Mouse (Mus musculus) mouse trophoblast stem cell (cell line): ENCODE measurements around the gene Mgat4b.

Experiments
- in situ Hi-C, 2 experiments: fragments of 300-500 bp; cut with MseI, MboI; formaldehyde crosslinking; loops; 2 replicates in 1 of 2; 3 replicates in 1 of 2; pipeline ENCODE4 v1.15.1; 2025

Mgat4b gene

DNA sequence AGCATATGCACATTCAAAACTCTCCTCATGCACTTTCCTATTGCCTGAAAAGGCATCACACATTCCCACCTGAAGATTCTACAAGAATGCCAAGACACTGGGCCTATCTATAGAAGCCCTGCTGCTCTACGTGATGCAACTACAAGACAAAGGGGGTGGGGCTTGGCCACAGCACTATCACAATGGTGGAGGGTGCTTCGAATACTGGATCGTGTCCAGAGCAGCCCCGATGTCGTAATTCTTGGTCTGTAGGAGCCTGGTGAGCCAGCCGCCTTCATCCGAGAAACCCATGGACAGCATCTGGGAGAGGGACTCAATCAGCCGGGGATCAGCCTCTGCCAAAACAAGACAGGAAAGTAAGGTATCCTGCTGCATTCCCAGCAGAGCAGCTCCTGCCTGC, 10.1 kb upstream of the Mgat4b start:
- in situ Hi-C loops: no loop called here

DNA sequence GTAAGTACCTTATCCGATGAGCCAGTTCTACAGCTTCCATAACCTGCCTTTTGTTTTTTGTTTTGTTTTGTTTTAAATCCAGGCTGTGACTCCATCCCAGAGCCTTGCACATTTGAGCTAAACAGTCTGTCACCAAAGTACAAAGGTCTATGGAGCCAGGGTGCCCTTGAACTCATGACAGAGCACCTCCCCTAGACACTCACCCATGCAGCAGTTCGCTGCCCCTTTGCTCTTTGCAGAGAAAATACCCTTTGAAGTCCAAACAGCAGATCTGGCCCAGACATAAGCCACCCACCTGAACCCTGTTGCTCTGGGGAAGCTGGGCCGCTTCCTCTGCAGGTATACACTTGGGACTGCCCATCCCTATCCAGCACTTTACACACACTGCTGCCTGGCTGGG, 9.1 kb upstream of the Mgat4b start:
- in situ Hi-C loops: no loop called here

DNA sequence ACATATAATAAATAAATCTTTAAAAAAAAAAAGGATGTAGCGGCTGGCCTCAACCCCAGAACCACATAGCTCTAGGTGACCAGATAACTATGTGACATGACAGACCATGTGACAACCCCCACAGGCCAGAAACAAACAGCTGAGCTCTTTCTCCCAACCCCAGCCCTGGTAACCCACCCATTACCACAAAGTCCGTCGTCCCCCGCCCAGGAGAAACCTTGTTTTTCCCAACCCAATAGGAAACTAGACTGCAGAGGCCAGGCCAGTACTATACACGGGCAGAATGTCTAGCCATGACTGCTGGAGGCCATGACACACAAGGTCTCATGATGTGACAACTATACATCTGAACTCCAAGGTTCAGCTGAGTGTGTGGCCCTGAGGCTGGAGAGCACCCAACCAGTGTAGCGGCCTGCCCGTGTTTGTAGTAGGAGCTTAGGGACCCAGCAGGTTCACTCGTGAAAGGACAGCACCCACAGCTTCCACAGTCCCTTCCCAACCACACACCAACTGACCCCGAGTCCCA, 7.3 kb upstream of the Mgat4b start:
- in situ Hi-C loops: no loop called here

DNA sequence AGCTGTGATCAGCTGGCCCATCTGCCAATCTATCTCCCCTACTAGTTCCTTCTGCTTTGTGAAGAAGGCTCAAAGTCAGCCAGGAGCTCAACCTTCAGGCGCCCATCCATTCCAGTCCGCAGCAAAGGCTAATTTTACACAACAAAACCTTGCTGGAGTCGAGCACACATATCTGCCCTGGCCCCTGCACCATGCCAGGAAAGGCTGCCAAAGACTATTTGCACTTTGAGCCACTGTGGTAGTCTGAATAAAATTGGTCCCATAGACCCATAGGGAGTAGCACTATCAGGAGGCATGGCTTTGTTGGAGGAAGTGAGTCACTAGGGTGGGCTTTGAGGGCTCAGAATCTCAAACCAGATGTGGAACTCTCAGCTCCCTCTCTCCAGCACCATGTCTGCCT, 5.3 kb upstream of the Mgat4b start:
- in situ Hi-C loops: no loop called here

DNA sequence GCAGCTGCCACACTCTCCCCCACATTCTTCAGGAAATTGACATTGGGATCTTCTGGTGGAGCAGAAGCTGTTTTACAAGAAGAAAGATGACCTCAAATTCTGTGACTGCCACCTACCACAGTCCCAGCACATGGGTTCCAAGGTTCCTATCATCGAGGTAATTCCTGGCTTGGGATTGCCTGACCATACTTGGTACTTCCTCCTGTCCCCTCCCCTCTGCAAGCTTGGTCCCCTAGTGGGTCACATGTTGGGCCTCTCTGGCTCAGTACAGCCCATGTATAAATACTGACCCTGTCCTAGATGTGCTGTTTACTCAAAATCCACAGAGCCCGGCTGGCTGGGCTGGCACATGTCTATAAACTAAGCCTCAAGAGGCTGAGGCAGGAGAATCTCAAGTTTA, 4.7 kb upstream of the Mgat4b start:
- in situ Hi-C loops: no loop called here

DNA sequence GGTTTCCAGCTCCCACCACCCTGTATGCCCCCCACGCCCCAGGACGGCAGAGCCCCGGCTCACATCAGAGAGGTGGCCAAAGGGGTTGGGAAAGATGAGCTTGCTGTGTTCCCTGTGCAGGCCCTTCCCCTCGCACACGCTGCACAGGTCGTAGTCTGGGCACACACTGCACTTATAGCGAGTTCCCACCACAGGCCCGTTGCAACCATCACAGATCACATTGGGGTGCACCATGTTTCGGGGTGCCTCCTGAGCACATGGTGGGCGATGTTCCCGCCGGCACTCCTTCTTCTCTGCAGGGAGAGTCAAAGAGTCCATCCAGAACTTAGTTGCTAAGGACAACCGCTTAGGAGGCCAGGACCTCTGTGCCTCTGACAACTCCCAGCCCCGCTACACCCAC, 3.3 kb upstream of the Mgat4b start:
- in situ Hi-C loops: no loop called here

DNA sequence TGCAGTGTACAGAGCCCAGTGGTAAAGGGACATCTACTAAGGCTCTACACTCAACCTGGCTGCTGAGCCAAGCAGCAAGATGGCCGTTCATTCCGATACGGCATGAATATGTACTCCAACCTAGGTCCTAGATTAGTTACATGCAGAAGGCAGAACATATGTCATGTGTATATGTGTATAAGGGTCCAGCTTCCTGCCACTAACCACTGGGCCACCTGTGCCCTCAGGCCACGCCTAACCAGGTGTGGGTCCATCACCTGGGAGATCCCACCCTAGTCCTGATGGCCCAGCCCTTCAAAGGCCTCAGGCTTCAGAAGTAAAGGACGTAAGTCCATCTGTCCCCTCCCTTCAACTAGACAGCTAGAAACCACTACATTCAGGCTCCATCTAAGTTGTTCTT, 2.7 kb upstream of the Mgat4b start:
- in situ Hi-C loops: no loop called here

DNA sequence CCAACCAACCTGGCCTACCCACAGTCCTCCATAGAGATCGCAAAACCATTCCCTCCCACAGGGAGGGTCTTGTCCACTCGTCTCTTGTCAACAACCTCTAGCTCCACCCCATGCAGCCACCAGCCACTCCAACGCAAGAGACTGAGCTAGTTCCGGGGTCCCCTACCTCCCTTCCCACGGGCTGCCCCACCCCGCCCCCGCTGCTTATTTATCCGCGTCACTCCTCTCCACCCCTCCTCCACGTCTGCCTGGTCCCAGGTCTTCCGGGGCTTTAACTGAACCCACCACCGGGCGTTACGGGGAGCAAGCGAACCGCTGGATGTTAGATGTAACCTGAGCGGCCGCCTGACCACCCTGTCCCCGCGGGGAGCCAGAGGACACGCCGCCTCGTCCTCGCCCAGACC, 587 bp upstream of the Mgat4b start:
- in situ Hi-C loops: no loop called here

DNA sequence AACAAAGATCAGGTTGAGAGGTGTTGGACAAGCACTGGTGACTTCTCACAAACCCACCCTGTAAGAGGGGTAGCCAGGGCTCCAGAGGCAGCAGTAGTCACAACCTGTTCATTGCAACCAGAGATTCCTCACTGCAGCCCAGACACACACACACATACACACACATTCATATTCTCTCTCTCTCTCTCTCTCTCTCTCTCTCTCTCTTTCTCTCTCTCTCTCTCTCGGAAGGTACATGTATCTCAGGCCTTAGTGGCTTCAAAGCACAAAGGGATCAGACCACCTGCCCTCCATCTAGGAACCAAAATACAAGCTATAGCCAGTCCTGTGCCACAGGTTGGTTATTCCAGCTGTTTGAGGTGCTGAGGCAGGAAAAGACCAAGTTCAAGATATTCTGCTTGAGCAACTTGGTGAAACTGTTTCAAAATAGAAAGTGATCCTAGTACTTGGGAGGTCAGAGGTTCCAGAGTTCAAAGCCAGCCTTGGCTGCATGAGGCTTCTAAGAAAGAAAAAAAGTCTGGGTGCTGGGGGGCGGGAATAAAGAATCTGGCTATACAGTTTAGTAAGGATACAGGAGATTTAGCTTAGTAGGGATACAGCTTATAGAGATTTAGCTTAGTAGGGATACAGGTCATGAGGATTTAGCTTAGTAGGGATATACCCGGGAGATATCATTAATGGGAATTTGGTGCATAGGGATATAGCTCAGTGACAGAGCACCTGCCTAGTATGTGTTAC, 801 bp downstream of the Mgat4b start:
- in situ Hi-C loops: no loop called here

DNA sequence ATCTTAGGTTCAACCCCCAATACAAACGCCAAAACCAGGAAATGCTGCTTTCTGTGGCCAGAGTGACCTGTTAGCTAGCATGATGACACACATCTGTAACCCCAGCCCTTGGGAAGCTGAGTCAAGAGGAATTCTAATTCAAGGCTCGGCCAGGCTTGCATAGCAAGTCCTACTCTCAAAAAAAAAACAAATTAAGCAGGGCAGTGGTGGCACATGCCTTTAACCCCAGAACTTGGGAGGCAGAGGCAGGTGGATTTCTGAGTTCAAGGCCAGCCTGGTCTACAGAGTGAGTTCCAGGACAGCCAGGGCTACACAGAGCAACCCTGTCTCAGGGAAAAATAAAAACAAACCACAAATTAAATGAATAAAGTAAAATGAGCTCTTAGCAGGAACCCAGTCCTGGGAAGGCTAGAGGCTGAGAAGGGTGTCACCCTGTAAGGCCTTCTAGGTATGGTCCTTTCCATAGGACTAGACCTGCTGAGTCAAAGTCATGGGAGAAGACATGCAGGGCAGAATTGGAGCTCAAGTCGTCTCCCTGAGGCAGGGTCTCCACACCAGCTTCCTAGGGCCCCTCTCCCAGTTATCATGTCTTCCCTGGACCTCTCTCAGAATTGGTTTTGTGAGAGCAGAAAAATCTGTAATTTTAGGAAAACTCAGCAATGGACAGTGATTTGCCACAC, 1.5 kb downstream of the Mgat4b start:
- in situ Hi-C loops: no loop called here

DNA sequence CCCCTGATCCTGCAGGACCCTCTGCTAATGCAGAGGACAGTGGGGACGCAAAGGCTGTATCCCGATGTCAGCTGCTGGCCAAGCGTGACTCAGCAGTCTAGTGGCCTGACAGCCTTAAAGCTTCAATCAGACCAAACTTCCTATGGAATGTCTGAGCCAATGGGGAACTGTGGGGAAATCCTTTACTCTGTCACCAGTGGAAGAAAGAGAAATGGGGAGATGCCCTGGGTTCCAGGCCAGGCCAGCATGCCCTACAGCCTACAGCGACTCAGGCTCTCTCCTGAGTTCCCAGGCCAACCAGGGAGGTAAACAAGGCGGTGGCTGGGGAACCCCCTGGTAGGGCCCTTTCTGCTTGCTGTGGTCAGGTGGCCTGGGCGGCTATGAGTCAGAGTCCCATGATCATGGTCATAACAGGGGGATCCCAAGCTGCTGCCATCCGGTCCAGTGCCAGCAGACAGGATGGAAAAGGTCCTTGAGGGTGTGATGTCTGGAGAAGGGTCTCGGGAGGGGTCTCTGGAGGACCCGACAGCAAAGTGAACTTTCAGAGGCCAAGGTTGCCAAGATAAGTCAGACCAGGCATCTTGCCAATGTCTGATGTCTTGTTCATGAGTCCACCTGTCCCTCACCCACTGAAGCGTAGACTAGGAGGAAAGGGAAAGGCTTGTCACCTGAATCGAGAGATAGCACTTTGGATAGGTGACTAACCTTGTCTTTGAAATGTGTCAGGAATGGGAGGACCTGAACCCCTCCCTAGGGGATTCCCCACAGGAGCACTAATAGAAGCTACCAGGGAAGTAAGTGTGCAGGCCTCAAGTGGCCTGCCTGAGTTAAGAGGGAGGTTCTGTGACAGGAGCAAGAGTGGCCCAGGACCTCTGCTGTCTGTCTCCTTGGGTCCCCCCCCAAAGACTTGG, 2.4 kb downstream of the Mgat4b start:
- in situ Hi-C loops: no loop called here

DNA sequence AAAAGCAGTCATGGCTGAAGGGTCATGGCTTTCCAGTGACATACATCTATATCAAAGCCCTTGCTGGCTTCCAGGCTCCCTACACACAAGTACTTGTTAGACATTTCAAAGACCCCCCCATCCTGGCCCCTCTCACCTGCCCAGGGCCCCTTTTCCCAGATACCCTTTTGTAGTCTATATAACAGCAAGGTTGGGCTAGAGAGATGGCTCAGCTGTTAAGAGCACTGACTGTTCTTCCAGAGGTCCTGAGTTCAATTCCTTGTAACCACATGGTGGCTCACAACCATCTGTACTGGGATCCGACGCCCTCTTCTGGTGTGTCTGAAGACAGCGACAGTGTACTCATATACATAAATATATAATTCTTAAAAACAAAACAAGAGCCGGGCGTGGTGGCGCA, 3.9 kb downstream of the Mgat4b start:
- in situ Hi-C loops: no loop called here

DNA sequence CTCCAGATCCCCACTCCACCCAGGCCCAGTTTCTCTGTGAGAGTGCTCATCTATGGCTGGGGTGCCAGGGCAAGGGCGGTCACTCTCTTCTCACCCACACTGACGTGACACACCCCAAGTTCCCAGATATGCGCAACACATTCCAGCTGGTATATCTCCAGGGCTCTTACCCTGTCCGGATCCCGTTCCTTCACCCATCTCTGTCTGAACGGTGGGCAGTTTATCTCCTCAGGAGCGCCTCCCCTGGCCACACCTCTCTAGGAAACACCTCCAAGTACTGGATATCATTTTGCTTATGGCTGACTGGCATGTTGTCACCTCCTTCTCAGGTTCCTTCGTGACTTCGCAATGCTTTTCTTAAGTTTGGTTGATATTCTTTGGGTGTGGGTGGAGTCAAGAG, 4.9 kb downstream of the Mgat4b start:
- in situ Hi-C loops: no loop called here

DNA sequence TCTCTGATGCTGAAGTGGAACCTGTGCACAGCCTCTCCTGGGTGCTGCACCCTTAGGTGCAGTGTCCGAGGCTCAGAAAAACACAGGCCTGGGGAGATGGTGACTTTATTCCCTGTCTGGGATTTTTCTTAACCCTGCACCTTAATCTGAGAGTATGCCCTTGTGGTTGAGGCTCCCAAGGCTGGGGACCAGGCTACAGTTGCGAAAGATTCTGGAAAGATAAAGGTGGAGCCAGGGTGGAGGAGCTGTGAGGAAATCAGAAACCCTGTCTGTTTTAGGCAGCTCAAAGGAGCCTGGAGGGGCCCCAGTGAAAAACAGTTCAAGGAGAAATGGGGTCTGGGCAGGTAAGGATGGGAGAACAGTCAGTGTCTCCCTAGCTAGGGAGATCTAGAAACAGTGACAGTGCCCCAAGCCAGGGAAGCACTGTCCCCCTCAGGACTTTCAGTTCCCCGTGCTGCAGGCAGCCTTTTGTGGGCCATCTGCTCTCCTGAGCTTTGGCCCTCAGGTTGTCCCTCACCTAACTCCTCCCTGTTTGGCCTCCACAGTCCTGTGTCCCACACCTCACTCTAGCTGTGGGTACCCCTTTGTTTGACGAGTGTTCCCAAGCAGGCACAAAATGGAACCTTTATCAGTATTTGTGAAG, 6.2 kb downstream of the Mgat4b start:
- in situ Hi-C loops: no loop called here

DNA sequence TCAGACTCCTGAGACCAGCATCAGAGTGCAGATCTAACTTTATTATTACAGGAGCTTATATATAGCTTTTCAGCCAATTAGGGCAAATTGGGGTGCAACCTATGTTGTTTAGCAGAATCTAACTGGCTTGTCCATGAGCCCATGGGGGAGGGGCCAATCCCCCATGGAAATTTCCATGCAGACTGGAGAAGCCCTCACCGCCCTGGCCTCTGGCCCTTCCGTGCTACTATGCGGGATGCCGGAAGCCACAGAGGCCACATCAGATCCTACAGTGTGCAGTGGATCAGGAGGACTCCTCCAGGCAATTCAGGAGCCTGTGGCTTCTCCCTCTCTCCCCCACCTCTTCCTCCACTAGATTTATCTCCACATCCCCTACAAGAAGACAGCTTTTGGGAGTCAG, 7.1 kb downstream of the Mgat4b start:
- in situ Hi-C loops: no loop called here

DNA sequence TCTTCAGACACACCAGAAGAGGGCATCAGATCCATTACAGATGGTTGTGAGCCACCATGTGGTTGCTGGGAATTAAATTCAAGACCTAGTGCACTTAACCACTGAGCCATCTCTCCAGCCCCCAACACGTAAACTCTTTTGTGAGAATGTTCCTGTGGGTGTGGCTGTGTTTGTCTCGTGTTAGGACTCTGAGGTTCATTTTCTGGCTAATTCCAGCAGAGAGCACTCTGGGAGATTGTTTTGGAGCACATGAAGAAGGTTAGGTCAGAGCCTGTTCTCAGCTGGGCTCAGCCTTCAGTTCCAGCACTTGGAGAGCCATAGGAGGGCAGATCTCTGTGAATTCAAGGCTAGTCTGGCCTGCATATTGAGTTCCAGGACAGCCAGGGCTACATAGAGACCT, 9.1 kb downstream of the Mgat4b start:
- in situ Hi-C loops: no loop called here

DNA sequence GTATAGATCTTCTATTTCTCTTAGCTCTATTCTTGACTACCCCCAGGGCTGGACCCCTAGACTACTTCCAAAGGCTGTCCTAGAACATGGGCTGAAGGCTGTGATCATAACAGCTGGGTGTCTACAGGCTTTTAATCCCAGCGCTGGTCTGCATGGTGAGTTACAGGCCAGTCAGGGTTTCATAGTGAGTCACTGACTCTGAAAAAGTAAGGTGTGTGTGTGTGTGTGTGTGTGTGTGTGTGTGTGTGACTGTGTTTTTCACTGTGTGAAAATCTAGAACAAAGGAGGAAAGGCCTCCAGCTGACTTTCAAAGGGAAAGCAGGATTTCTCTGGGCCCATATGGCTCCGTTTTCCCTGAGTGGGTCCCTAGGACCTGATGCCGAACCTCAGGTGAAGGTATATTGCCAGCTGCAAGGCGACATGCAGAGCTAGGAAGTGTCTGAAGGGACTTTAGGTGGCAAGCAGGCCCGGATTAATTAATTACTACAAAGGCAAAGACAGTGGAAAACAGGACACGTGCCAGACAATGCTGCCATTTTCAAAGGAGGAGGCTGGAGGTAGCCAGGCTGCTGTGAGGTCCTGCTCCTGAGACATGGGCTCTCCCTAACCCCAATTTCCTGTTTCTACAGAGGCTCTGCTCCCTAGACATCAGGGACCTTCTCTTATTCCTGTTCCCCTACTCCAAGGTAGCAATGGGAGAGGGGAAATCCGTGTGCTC, 12.0 kb downstream of the Mgat4b start:
- in situ Hi-C loops: no loop called here

DNA sequence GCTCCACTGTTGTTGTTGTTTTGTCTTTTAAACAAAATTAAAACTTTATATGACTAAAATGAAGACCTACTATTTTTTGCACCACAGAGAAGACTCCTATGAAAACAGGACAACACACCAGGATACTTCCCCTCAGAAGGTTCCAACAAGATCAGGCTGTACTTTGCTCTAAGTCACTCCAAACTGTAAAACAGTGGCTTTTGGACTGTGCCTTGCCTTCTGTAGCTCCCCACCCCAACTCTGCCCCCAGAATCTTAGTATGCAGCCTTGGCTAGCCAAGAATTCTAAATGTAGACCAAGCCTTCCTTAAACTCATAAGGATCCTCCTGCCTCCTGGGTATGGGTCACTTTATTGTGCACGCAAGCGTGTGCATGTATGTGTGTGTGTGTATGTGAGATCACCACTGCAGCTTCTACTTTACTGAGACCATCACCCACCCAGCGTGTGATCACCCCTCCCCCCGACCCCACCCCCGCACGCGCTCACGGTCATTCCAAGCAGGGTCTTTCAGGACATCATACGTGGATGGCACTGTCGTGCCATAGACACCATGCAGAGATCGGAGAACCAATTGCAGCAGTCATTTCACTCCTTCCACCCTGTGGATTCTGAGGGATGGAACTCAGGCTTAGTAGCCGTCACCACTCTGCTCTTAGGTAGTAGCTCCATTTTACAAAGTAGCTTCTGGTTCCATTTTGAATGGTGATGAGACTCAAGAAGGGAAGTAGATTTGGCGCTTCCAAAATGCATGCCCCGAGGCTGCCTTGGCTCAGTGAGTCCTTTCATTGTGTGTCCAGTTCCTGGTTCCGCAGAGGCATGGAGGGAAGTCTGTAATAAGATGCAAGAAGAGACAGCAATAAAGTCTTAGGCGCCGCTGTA, 13.3 kb downstream of the Mgat4b start:
- in situ Hi-C loops: no loop called here

DNA sequence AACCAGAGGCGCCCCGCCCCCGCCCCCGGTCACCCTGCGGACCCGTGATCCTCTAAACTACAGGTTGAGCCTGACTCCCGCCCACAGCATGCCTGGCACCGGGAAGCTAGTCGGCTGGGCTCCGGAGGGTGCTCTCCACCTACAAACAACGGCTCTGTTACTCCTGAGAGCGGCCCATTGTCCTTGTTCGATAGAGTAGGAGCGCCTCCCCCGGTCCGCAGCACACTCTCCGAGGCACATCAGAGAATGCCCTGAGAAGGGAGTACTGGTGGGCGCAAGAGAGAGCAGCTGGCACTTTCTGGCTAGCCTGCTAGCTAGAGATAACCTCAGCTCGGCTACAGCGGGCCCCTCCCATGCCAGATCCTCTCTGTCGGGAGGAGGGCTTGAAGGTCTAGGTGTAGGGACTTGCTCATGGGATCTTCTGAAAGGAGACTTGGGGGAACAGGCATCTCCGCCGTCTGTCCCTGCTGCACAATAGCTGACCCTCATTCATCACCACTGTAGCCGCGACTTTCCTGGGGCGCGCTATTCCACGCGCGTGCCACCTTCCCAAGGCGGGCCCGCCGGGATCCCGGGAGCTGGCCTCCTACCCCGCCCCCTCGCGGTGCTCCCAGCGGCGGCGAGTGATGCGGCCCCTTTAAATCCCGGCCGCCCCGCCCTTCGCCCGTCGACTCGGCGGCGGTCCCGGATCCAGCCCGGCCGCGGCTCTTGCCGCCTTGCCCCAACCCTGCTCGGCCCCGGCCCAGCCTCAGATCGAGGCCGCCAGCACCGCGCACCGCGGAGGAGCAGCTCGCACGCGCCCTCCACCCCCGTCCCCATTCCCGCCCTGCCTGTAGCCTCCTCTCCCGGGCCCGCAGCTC, 14.2 kb downstream of the Mgat4b start:
- in situ Hi-C loops: no loop called here
